Mouse (Mus musculus): Measurements from ENCODE around the gene Lrrc4. TPM values are rescaled to one million over a fixed set of nuclear protein-coding genes. Genes with fewer than 3 reads are reported as not detected.

The Lrrc4 gene
- polyA plus RNA-seq, 1 experiment = not detected

DNA sequence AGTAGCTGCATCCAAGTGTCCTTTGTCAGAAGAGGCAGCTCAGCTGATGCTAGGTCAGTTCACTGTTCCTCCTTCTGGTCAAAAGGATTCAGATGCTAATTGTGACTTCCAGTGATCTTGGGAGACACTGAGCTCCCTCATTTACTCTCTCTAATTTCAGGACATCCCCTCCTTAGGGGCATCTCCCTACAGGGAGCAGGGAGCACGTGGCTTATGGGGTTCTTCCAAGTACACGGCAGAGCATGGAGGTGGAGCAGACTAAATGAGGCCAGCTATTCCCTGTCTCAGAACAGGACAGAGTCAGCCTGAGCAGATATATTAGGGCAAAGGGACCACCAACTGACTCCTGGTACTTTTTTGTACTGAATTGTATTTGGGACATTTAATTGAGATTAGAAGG is 28.9 kb upstream of the Lrrc4 start:
- TF ChIP-seq POLR2A (IDR thresholded peaks at IDR 0.05; ENCODE audit: borderline replicate concordance, control insufficient read depth, low read depth, low read length) = no peak
- no peak for TF ChIP-seq CTCF (IDR thresholded peaks at IDR 0.05; ENCODE audit: control insufficient read depth, insufficient read depth, low read length)

DNA sequence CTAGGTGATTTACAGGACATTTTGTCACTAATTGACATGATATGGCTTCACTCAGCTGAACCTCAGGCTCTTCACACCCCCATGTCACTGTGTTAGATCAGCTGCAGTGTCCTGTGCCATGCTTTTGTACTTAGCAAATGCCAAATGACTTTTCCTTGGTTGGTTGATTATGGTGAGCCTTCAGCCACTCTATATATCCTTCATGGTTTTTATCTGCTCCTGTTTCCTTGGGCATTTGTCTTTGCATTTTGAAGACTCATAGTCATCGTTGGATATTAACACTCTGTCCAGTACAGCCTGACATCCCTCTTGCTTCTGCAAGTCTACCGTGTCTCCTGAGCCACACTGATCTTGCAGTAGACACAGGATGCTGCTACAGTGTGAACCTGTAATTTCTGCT is 27.5 kb upstream of the Lrrc4 start:
- no peak for TF ChIP-seq CTCF (IDR thresholded peaks at IDR 0.05; ENCODE audit: control insufficient read depth, insufficient read depth, low read length)
- no peak for TF ChIP-seq POLR2A (IDR thresholded peaks at IDR 0.05; ENCODE audit: borderline replicate concordance, control insufficient read depth, low read depth, low read length)
- Histone ChIP-seq H3K4me1 (ENCODE audit: control insufficient read depth, insufficient read depth, low read length) (no peaks in the 10 kb centered on the region; the same call in 1 of the 2 replicates), H3K27ac (ENCODE audit: control insufficient read depth, insufficient read depth, low read depth, low read length, poor library complexity) (no peak overlapping the region), H3K4me3 (replicated peaks; ENCODE audit: control insufficient read depth, low read depth, low read length) (no peak overlapping the region)
- 87% methylated on average over 2 of the region's 2 CpGs for WGBS

More for the DNA sequence above, 28.9 kb upstream of the Lrrc4 start:
- WGBS = 85% methylated on average over 2 of the region's 2 CpGs
- no peaks in the 10 kb centered on the region; the same call in none of the 2 replicates for H3K4me1 ChIP-seq (ENCODE audit: control insufficient read depth, insufficient read depth, low read length)
- no peak overlapping the region for H3K4me3 ChIP-seq (replicated peaks; ENCODE audit: control insufficient read depth, low read depth, low read length)
- H3K27ac ChIP-seq (ENCODE audit: control insufficient read depth, insufficient read depth, low read depth, low read length, poor library complexity) = no peak overlapping the region

DNA sequence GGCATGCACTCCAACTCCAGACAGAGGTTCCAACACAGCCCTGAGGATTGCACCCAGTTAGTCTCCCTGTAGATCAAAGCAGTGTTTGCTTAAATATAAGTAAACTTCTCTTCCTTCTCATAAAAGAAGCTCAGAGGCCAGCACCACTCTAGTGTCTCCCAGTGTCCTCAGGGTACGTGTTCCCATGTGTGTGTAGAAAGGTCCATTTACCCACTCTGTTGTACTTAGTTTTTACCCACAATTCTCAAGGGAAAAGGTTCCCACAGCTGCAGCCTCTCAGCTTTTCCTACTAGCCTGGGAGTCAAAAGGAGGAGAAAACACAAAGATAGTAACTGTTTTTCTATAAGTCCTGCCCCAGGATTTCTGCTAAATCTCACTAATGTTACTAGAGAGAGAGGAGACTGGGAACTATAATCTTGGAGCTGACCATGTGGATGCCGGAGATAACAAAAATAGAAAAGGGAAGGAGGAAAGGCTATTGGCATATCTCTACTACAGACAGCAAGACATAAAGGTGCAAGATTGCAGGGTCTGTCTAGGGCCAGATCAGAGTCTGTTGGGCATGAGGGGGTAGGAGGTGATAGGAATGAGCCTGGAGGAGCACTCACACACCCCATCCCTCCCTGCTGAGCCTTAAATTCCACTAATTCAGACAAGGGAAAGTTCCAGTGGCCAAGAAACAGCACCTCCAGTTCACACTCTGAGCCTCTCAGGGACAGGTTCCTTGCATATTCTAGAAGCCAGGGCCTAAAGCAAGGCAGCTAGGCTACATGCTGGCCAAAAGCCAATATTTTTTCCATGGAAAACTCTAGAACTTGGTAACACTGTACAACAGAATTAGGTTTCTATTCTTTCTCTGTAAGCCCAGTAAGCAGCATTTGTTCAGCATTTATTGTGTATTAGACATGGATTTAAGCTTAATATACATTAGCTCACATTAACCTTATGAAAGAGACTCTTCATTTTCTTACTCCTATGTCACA is 25.9 kb upstream of the Lrrc4 start:
- 66% methylated on average over 2 of the region's 2 CpGs for WGBS
- H3K27ac ChIP-seq (ENCODE audit: control insufficient read depth, insufficient read depth, low read depth, low read length, poor library complexity) = no peak overlapping the region
- TF ChIP-seq CTCF (IDR thresholded peaks at IDR 0.05; ENCODE audit: control insufficient read depth, insufficient read depth, low read length) = no peak
- TF ChIP-seq POLR2A (IDR thresholded peaks at IDR 0.05; ENCODE audit: borderline replicate concordance, control insufficient read depth, low read depth, low read length) = no peak
- no peak overlapping the region for H3K4me3 ChIP-seq (replicated peaks; ENCODE audit: control insufficient read depth, low read depth, low read length)
- no peaks in the 10 kb centered on the region; the same call in 1 of the 2 replicates for H3K4me1 ChIP-seq (ENCODE audit: control insufficient read depth, insufficient read depth, low read length)

DNA sequence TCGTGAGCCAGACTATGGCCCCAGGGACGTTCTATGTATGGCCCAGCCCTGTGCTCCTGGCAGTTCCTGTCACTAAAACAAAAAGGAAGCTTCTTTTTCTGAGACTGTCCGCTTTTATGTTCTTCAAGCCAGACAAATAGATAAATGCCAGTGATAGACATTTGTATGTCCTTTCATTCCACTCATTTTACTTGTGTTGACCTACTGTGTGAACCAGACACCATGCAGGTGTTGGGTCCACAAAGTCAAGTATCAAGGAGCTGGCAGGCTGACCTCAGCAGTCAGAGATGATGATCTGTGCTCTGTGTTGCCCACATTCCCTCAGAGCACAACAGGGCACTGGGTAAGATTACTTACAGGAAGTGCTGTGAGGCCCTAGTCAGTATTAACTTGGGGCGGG is 25.2 kb upstream of the Lrrc4 start:
- WGBS = 60% methylated on average over 4 of the region's 4 CpGs
- Histone ChIP-seq H3K27ac (ENCODE audit: control insufficient read depth, insufficient read depth, low read depth, low read length, poor library complexity) (no peak overlapping the region), H3K4me1 (ENCODE audit: control insufficient read depth, insufficient read depth, low read length) (no peaks in the 10 kb centered on the region; the same call in 1 of the 2 replicates), H3K4me3 (replicated peaks; ENCODE audit: control insufficient read depth, low read depth, low read length) (no peak overlapping the region)
- no peak for TF ChIP-seq POLR2A (IDR thresholded peaks at IDR 0.05; ENCODE audit: borderline replicate concordance, control insufficient read depth, low read depth, low read length)
- TF ChIP-seq CTCF (IDR thresholded peaks at IDR 0.05; ENCODE audit: control insufficient read depth, insufficient read depth, low read length) = no peak

DNA sequence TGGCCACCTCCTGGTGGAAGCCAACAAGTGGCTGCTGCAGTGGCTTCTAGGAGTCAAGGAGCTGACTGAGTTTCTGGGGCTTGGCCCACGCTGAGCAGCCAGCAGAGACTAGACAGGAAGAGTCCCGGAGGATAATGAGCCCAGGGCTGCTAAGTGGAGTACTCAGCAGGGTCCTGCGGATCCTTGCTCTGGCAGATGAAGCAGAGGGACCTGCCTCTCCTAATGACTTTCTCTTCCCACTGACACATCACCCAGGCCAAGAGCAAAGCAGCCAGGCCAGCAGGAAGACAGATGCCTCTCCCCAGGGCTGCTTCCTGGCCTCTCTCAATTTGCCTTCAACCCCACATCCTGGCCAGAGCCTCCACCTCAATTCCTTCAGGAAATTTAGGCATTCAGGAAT is 23.9 kb upstream of the Lrrc4 start:
- H3K4me1 ChIP-seq (ENCODE audit: control insufficient read depth, insufficient read depth, low read length) = no peaks in the 10 kb centered on the region; the same call in 1 of the 2 replicates
- no peak overlapping the region for H3K4me3 ChIP-seq (replicated peaks; ENCODE audit: control insufficient read depth, low read depth, low read length)
- no peak for TF ChIP-seq POLR2A (IDR thresholded peaks at IDR 0.05; ENCODE audit: borderline replicate concordance, control insufficient read depth, low read depth, low read length)
- no peak for TF ChIP-seq CTCF (IDR thresholded peaks at IDR 0.05; ENCODE audit: control insufficient read depth, insufficient read depth, low read length)
- 87% methylated on average over 3 of the region's 3 CpGs for WGBS
- H3K27ac ChIP-seq (ENCODE audit: control insufficient read depth, insufficient read depth, low read depth, low read length, poor library complexity) = no peak overlapping the region

DNA sequence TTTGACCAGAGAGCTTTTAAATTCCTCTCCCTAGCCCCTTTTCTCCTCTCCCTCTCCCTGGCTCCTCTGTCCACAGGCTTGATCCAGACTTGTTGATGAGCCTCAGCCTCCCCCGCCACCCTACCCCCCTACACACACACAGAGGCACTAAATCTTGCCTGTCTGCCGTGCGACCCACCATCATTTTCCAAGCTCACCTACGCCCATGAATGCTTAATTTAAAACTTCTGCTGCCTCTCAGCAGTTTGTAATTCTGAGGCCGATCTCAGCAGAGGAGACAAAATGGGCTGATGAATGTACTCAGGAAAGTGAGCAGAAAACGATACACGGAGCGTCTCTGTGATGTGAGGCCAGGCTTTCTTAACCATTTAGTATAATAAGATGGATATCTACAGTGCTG is 23.1 kb upstream of the Lrrc4 start:
- no peak overlapping the region for H3K27ac ChIP-seq (ENCODE audit: control insufficient read depth, insufficient read depth, low read depth, low read length, poor library complexity)
- whole genome bisulfite sequencing = 87% methylated on average over 8 of the region's 8 CpGs
- H3K4me1 ChIP-seq (ENCODE audit: control insufficient read depth, insufficient read depth, low read length) = no peaks in the 10 kb centered on the region; the same call in 1 of the 2 replicates
- H3K4me3 ChIP-seq (replicated peaks; ENCODE audit: control insufficient read depth, low read depth, low read length) = no peak overlapping the region
- no peak for TF ChIP-seq CTCF (IDR thresholded peaks at IDR 0.05; ENCODE audit: control insufficient read depth, insufficient read depth, low read length)
- TF ChIP-seq POLR2A (IDR thresholded peaks at IDR 0.05; ENCODE audit: borderline replicate concordance, control insufficient read depth, low read depth, low read length) = no peak

DNA sequence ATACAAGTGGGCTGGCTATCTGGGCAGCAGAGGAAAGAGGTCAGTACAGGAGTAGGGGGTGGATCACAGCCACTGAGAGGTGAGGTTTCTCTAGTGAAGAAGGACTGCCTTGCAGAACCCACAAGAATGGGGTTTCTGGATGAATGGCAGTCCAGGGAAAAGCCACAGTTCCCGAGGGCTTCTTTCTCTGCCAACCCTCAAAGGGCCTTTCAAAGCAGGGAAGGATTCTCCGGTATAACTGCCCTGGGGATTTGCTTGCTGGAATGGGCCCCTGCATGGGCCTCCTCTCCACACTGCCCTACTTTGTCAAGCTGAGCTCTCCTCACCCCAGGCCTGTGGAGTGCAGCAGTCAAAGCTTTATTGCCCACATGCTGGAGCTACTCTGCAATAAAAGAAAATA is 22.1 kb upstream of the Lrrc4 start:
- no peaks in the 10 kb centered on the region; the same call in 1 of the 2 replicates for H3K4me1 ChIP-seq (ENCODE audit: control insufficient read depth, insufficient read depth, low read length)
- H3K4me3 ChIP-seq (replicated peaks; ENCODE audit: control insufficient read depth, low read depth, low read length) = no peak overlapping the region
- 79% methylated on average over 2 of the region's 2 CpGs for WGBS
- no peak overlapping the region for H3K27ac ChIP-seq (ENCODE audit: control insufficient read depth, insufficient read depth, low read depth, low read length, poor library complexity)
- TF ChIP-seq CTCF (IDR thresholded peaks at IDR 0.05; ENCODE audit: control insufficient read depth, insufficient read depth, low read length) = no peak
- no peak for TF ChIP-seq POLR2A (IDR thresholded peaks at IDR 0.05; ENCODE audit: borderline replicate concordance, control insufficient read depth, low read depth, low read length)

DNA sequence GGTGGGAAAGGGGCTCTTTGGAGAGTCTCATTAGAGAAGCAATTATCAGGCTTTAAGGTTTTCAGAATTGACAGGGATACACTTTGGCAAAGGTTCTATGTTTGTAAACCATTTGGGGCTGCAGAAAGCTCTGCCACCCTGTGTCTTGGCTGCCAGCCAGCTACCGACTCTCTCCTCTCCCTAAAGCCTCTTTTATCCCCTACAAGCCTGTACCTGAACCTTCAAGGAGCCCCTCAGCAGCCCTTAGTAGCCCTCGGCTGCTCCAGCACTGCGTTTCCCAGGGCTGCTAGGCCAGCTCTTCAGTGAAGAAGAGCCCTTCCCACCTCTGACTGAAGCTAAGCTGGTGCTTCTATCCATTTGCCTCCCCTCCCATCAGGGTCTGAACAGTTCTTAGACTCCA is 21.6 kb upstream of the Lrrc4 start:
- no peak overlapping the region for H3K27ac ChIP-seq (ENCODE audit: control insufficient read depth, insufficient read depth, low read depth, low read length, poor library complexity)
- 76% methylated on average over 3 of the region's 3 CpGs for WGBS
- no peaks in the 10 kb centered on the region; the same call in 1 of the 2 replicates for H3K4me1 ChIP-seq (ENCODE audit: control insufficient read depth, insufficient read depth, low read length)
- TF ChIP-seq CTCF (IDR thresholded peaks at IDR 0.05; ENCODE audit: control insufficient read depth, insufficient read depth, low read length) = no peak
- TF ChIP-seq POLR2A (IDR thresholded peaks at IDR 0.05; ENCODE audit: borderline replicate concordance, control insufficient read depth, low read depth, low read length) = no peak
- H3K4me3 ChIP-seq (replicated peaks; ENCODE audit: control insufficient read depth, low read depth, low read length) = no peak overlapping the region
